14 mouse cellular contexts compared by ENCODE assay signal in the genomic region with DNA sequence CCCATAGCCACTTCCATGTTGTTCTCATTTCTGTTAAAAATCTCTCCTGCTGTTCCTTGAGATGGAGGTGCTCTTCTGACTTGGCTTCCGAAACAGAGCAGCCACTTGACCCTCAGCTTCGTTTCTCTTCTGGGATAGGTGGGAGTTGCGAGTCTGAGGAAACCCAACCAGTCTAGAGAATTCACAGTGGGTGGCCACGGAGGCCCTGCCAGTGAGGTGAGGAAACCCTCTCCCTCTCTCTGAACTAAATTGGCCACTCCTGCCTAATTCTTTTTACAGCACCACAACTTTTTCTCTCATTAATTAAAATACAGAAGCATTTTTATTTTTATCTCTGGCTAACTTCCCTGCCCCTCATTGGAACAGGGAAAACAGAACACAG.
DNase-seq lines count a peak whose midpoint lies in the region; ATAC-seq and TF ChIP-seq lines count a peak whose summit lies in the region.
"Had no signal": no experiment of that assay in that cellular context is flagged by ENCODE, and none has a peak within 500 bp of the region (broad histone marks: within the 10 kb centered on the region; RNA-seq: fewer than 3 reads in every experiment).

No protein-coding gene starts in this region.

- no peak for TF ChIP-seq CTCF in cerebellum, adult 2 months (IDR thresholded peaks at IDR 0.05; ENCODE audit: borderline replicate concordance, insufficient read depth, low read depth, low read length)
- no peak for TF ChIP-seq CTCF in cortical plate, adult 2 months (IDR thresholded peaks at IDR 0.05; ENCODE audit: extremely low read depth, insufficient read depth, low read length)

- no peaks in the 10 kb centered on the region for H3K36me3 ChIP-seq in hindbrain, embryonic 11.5 days (ENCODE audit: control insufficient read depth, insufficient read depth, low read length)
- no peaks in the 10 kb centered on the region for H3K36me3 ChIP-seq in midbrain, embryonic 13.5 days
- H3K36me3 ChIP-seq: heart, embryonic 12.5 days; limb, embryonic 10.5 days; liver, embryonic 13.5 days had no signal

- TF ChIP-seq POLR2A in cerebellum, adult 2 months (IDR thresholded peaks at IDR 0.05; ENCODE audit: borderline replicate concordance, insufficient read depth, low read length) = no peak
- TF ChIP-seq POLR2A in cortical plate, adult 2 months (IDR thresholded peaks at IDR 0.05; ENCODE audit: extremely low read depth, insufficient read depth, low read length) = no peak

- no peak; the same call in 1 of the 2 replicates for ATAC-seq in hindbrain, embryonic 11.5 days (ENCODE audit: low FRiP score)
- ATAC-seq in midbrain, embryonic 13.5 days = no peak
- no peak for ATAC-seq in monocyte, adult 5-6 weeks (replicated peaks; ENCODE audit: insufficient number of reproducible peaks, low FRiP score, low TSS enrichment, poor library complexity, severe bottlenecking)

- H3K4me1 ChIP-seq in cerebellum, adult 2 months (ENCODE audit: control insufficient read depth, insufficient read depth, low read length) = peaks cover 29% of the 10 kb centered on the region
- H3K4me1 ChIP-seq in cortical plate, adult 2 months (ENCODE audit: control insufficient read depth, insufficient read depth, low read length) = no peaks in the 10 kb centered on the region
- H3K4me1 ChIP-seq in hindbrain, embryonic 11.5 days (replicated peaks; ENCODE audit: control insufficient read depth, insufficient read depth, low read length) = no peaks in the 10 kb centered on the region
- H3K4me1 ChIP-seq in midbrain, embryonic 13.5 days (replicated peaks) = peaks cover 20% of the 10 kb centered on the region

- WGBS in cerebellum, adult 2 months = 9% methylated on average over 4 of the region's 4 CpGs
- 65% methylated on average over 4 of the region's 4 CpGs for WGBS in hindbrain, embryonic 11.5 days
- 52% methylated on average over 4 of the region's 4 CpGs for WGBS in midbrain, embryonic 13.5 days

- H3K4me3 ChIP-seq in cerebellum, adult 2 months (replicated peaks; ENCODE audit: insufficient read depth, low read depth, low read length) = peak overlapping the region; percentile 69
- peak overlapping the region; percentile 89 for H3K4me3 ChIP-seq in cortical plate, adult 2 months (ENCODE audit: insufficient read depth, low read length)
- H3K4me3 ChIP-seq in hindbrain, embryonic 11.5 days (ENCODE audit: low read depth, low read length) = peak overlapping the region; percentile 47; the same call in 1 of the 2 replicates
- H3K4me3 ChIP-seq in midbrain, embryonic 13.5 days (replicated peaks) = peak overlapping the region; percentile 56; the same call in 1 of the 2 replicates
- H3K4me3 ChIP-seq: myocyte had no signal

- no peak for DNase-seq in cerebellum, adult 2 months
- DNase-seq in cerebellum, adult 8-10 months = no peak
- DNase-seq in hindbrain, embryonic 11.5 days (ENCODE audit: low spot score) = no peak
- no peak for DNase-seq in heart, adult 9 months (ENCODE audit: low spot score in 2 of 2)
- no peak for DNase-seq in spleen, postnatal 14 days (ENCODE audit: low spot score in 2 of 2)
- DNase-seq: liver, embryonic 13.5 days; spleen, adult 18-20 months had no signal

- H3K27me3 ChIP-seq in cerebellum, adult 2 months (ENCODE audit: control insufficient read depth, insufficient read depth, low read length) = no peaks in the 10 kb centered on the region
- H3K27me3 ChIP-seq in hindbrain, embryonic 11.5 days (ENCODE audit: control insufficient read depth, insufficient read depth, low read length) = peaks cover 11% of the 10 kb centered on the region; the same call in 1 of the 2 replicates
- peaks cover 41% of the 10 kb centered on the region for H3K27me3 ChIP-seq in midbrain, embryonic 13.5 days

- no peak overlapping the region for H3K9ac ChIP-seq in hindbrain, embryonic 11.5 days (ENCODE audit: low read depth, low read length)
- no peak overlapping the region; the same call in 1 of the 2 replicates for H3K9ac ChIP-seq in midbrain, embryonic 13.5 days (replicated peaks)
- H3K9ac ChIP-seq: heart, embryonic 12.5 days; liver, embryonic 13.5 days had no signal

- H3K9me3 ChIP-seq in hindbrain, embryonic 11.5 days (ENCODE audit: control insufficient read depth, low read length) = no peaks in the 10 kb centered on the region
- no peaks in the 10 kb centered on the region for H3K9me3 ChIP-seq in midbrain, embryonic 13.5 days
- H3K9me3 ChIP-seq: heart, embryonic 12.5 days; limb, embryonic 10.5 days; liver, embryonic 13.5 days had no signal

- peak overlapping the region; percentile 63 for H3K27ac ChIP-seq in cerebellum, adult 2 months (ENCODE audit: insufficient read depth, low read length)
- H3K27ac ChIP-seq in cortical plate, adult 2 months (ENCODE audit: insufficient read depth, low read length) = 0 out of 2 replicates have a peak overlapping the region, but pooled peaks have one; percentile 63
- H3K27ac ChIP-seq in hindbrain, embryonic 11.5 days (ENCODE audit: low read depth, low read length) = no peak overlapping the region
- H3K27ac ChIP-seq in midbrain, embryonic 13.5 days = no peak overlapping the region
- H3K27ac ChIP-seq: limb, embryonic 10.5 days; liver, embryonic 13.5 days; stomach, postnatal 0 days had no signal

- peak overlapping the region; percentile 77; the same call in 1 of the 2 replicates for H3K4me2 ChIP-seq in hindbrain, embryonic 11.5 days (replicated peaks; ENCODE audit: low read depth, low read length)
- H3K4me2 ChIP-seq in midbrain, embryonic 13.5 days (replicated peaks) = peak overlapping the region; percentile 79

Comparison
In these comparisons a context has a peak if more than half of its experiments do, and no peak if none do; other contexts are left out.
1. H3K27ac ChIP-seq: peak in cerebellum, adult 2 months (single experiment) and cortical plate, adult 2 months (single experiment); none in hindbrain, embryonic 11.5 days (single experiment) and midbrain, embryonic 13.5 days (single experiment).
2. Peak in every context shown above with its lines, with median percentiles within 50 percentile points of each other: H3K4me3 ChIP-seq.